Mouse (Mus musculus): Measurements from ENCODE around the gene Rusc2.

Gene Rusc2

GRCm38 (mm10) chr4:43384541-43384940 is 2.8 kb downstream of the Rusc2 start:
- DNase-seq: no peak

- DNase-seq: no peak
These were observed 5.2 kb downstream of the Rusc2 start for GRCm38 (mm10) chr4:43386932-43387331.

GRCm38 (mm10) chr4:43389390-43389789 is 7.6 kb downstream of the Rusc2 start:
- no peak for DNase-seq

- no peak for DNase-seq
These were observed 8.2 kb downstream of the Rusc2 start for GRCm38 (mm10) chr4:43389845-43390440.

- no peak for DNase-seq
These were observed 9.8 kb downstream of the Rusc2 start for GRCm38 (mm10) chr4:43391521-43392050.

GRCm38 (mm10) chr4:43394345-43394891 is 12.6 kb downstream of the Rusc2 start:
- no peak for DNase-seq

- DNase-seq: no peak
These were observed 13.4 kb downstream of the Rusc2 start for GRCm38 (mm10) chr4:43395147-43395546.

- no peak for DNase-seq
These were observed 14.1 kb downstream of the Rusc2 start for GRCm38 (mm10) chr4:43395836-43396235.

- no peak for DNase-seq
These were observed 14.6 kb downstream of the Rusc2 start for GRCm38 (mm10) chr4:43396381-43396780.

- DNase-seq: no peak
These were observed 16.2 kb downstream of the Rusc2 start for GRCm38 (mm10) chr4:43398014-43398413.

GRCm38 (mm10) chr4:43398829-43399331 is 17.1 kb downstream of the Rusc2 start:
- no peak for DNase-seq

- DNase-seq: no peak
These were observed 17.8 kb downstream of the Rusc2 start for GRCm38 (mm10) chr4:43399391-43400131.

- DNase-seq: no peak
These were observed 19.2 kb downstream of the Rusc2 start for GRCm38 (mm10) chr4:43400976-43401375.

- no peak for DNase-seq
These were observed 19.7 kb downstream of the Rusc2 start for GRCm38 (mm10) chr4:43401486-43401885.

- no peak for DNase-seq
These were observed 20.4 kb downstream of the Rusc2 start for GRCm38 (mm10) chr4:43402212-43402611.

GRCm38 (mm10) chr4:43404697-43405096 is 22.9 kb downstream of the Rusc2 start:
- DNase-seq: no peak

- DNase-seq: no peak
These were observed 24.6 kb downstream of the Rusc2 start for GRCm38 (mm10) chr4:43406162-43406971.

GRCm38 (mm10) chr4:43407071-43407920 is 25.5 kb downstream of the Rusc2 start:
- no peak for DNase-seq

GRCm38 (mm10) chr4:43414761-43415160 is 33.0 kb downstream of the Rusc2 start:
- DNase-seq: no peak

- DNase-seq: no peak
These were observed 33.7 kb downstream of the Rusc2 start for GRCm38 (mm10) chr4:43415221-43416070.

GRCm38 (mm10) chr4:43416071-43416490 is 34.3 kb downstream of the Rusc2 start:
- DNase-seq: no peak
